Mouse (Mus musculus) neural tube, embryonic 14.5 days (tissue): Measurements from ENCODE around the gene Utp14b. TPM values are rescaled to one million over a fixed set of nuclear protein-coding genes. Genes with fewer than 3 reads are reported as not detected.
A peak's percentile ranks its signal among the peaks of the same experiment; 100 is the strongest.

Source experiments
- ATAC-seq: fragments of 200-750 bp; cut with Nextera tagmentation; 2 replicates; pipeline ENCODE4 v1.8.0; 2017; ENCODE audit warnings: low read depth, mild to moderate bottlenecking, moderate TSS enrichment, moderate library complexity
- H3K27ac ChIP-seq: fragments of 300-500 bp; sonication (generic); 2 replicates; pipeline ENCODE4 v1.5.1; 2014; ENCODE audit warnings: low read depth, mild to moderate bottlenecking, control low read depth, low read length, moderate library complexity, mixed read lengths
- H3K27me3 ChIP-seq: fragments of 300-500 bp; sonication (generic); 2 replicates; pipeline ENCODE4 v1.6.1; 2014; ENCODE audit warnings: low read length; ENCODE audit not compliant: control insufficient read depth, insufficient read depth
- H3K36me3 ChIP-seq: fragments of 300-500 bp; sonication (generic); 2 replicates; pipeline ENCODE4 v1.6.1; 2014; ENCODE audit warnings: low read length, mixed read lengths; ENCODE audit not compliant: control insufficient read depth, insufficient read depth
- H3K4me1 ChIP-seq: fragments of 300-500 bp; sonication (generic); 2 replicates; pipeline ENCODE4 v1.6.1; 2014; ENCODE audit warnings: low read length; ENCODE audit not compliant: control insufficient read depth, insufficient read depth
- H3K4me2 ChIP-seq: fragments of 300-500 bp; sonication (generic); 2 replicates; pipeline ENCODE4 v1.6.1; 2014; ENCODE audit warnings: mild to moderate bottlenecking, low read depth, low read length, control low read depth
- H3K4me3 ChIP-seq: fragments of 300-500 bp; sonication (generic); 2 replicates; pipeline ENCODE4 v1.5.1; 2014; ENCODE audit warnings: low read depth, low read length, control low read depth, mixed read lengths
- H3K9ac ChIP-seq: fragments of 300-500 bp; sonication (generic); replicated peaks from 2 replicates; pipeline ENCODE4 v1.6.1; 2014; ENCODE audit warnings: low read depth, mild to moderate bottlenecking, control low read depth, low read length, mixed read lengths
- H3K9me3 ChIP-seq: fragments of 300-500 bp; sonication (generic); 2 replicates; pipeline ENCODE4 v1.6.1; 2016; ENCODE audit warnings: low read length; ENCODE audit not compliant: control insufficient read depth
- WGBS: fragments of 180-500 bp; shearing (Covaris S2); extraction: QIAGEN DNeasy Blood & Tissue Kit; methylation state at CpG from one replicate; pipeline ENCODE4 v1.1.7; 2014; 5-methylcytosine and 5-hydroxymethylcytosine counted together
- polyA plus RNA-seq: library from polyadenylated mRNA; unstranded; fragments of >200 nt; fragmentation: Nextera tagmentation; extraction: Ambion mirVana; gene quantifications from 2 replicates; pipeline ENCODE4 v1.2.1, GENCODE M21; 2014

Gene Utp14b
- polyA plus RNA-seq, 1 experiment from 2014 or later: 5.0 TPM

- Histone ChIP-seq H3K9ac (no peak overlapping the region), H3K27me3 (no peaks in the 10 kb centered on the region), H3K36me3 (no peaks in the 10 kb centered on the region), H3K27ac (no peak overlapping the region), H3K4me1 (no peaks in the 10 kb centered on the region), H3K4me3 (no peak overlapping the region), H3K4me2 (no peak overlapping the region), H3K9me3 (no peaks in the 10 kb centered on the region)
- WGBS: 46% methylated on average over 8 of the region's 8 CpGs
- ATAC-seq: no peak
Observed at GRCm38 (mm10) chr1:78647317-78647885, 10.4 kb upstream of the Utp14b start.

- Histone ChIP-seq H3K27ac (no peak overlapping the region), H3K4me3 (no peak overlapping the region), H3K4me2 (no peak overlapping the region), H3K9me3 (no peaks in the 10 kb centered on the region), H3K4me1 (no peaks in the 10 kb centered on the region), H3K9ac (no peak overlapping the region), H3K27me3 (no peaks in the 10 kb centered on the region), H3K36me3 (no peaks in the 10 kb centered on the region)
- ATAC-seq: no peak
- 53% methylated on average over 6 of the region's 6 CpGs for WGBS
Observed at GRCm38 (mm10) chr1:78649269-78650061, 8.4 kb upstream of the Utp14b start.

GRCm38 (mm10) chr1:78656472-78656871 lies 1.4 kb upstream of the Utp14b start:
- WGBS: 27% methylated on average over 2 of the region's 2 CpGs
- Histone ChIP-seq H3K27me3 (no peaks in the 10 kb centered on the region), H3K4me2 (no peak overlapping the region), H3K4me1 (peaks cover 25% of the 10 kb centered on the region), H3K4me3 (no peak overlapping the region), H3K9ac (no peak overlapping the region), H3K9me3 (no peaks in the 10 kb centered on the region), H3K27ac (no peak overlapping the region), H3K36me3 (no peaks in the 10 kb centered on the region)
- no peak for ATAC-seq

- no peak for ATAC-seq
- H3K27ac ChIP-seq: peak overlapping the region; percentile 98
- peaks cover 25% of the 10 kb centered on the region for H3K4me1 ChIP-seq
- no peaks in the 10 kb centered on the region for H3K36me3 ChIP-seq
- H3K27me3 ChIP-seq: no peaks in the 10 kb centered on the region
- peak overlapping the region; percentile 90 for H3K4me2 ChIP-seq
- peak overlapping the region; percentile 94 for H3K9ac ChIP-seq
- H3K9me3 ChIP-seq: no peaks in the 10 kb centered on the region
- H3K4me3 ChIP-seq: peak overlapping the region; percentile 92
- 25% methylated on average over 22 of the region's 22 CpGs for WGBS
Observed at GRCm38 (mm10) chr1:78657021-78657629, 713 bp upstream of the Utp14b start.

- Histone ChIP-seq H3K27me3 (no peaks in the 10 kb centered on the region), H3K9ac (peak overlapping the region; percentile 94), H3K36me3 (no peaks in the 10 kb centered on the region), H3K4me3 (peak overlapping the region; percentile 92), H3K9me3 (no peaks in the 10 kb centered on the region), H3K27ac (peak overlapping the region; percentile 98), H3K4me1 (peaks cover 25% of the 10 kb centered on the region), H3K4me2 (peak overlapping the region; percentile 90)
- no peak for ATAC-seq
- WGBS: 2% methylated on average over 20 of the region's 20 CpGs
Observed at GRCm38 (mm10) chr1:78658441-78659269, 817 bp downstream of the Utp14b start.

- Histone ChIP-seq H3K4me1 (peaks cover 25% of the 10 kb centered on the region), H3K27ac (no peak overlapping the region), H3K9me3 (no peaks in the 10 kb centered on the region), H3K36me3 (no peaks in the 10 kb centered on the region), H3K4me2 (peak overlapping the region; percentile 90), H3K27me3 (no peaks in the 10 kb centered on the region), H3K4me3 (peak overlapping the region; percentile 92), H3K9ac (peak overlapping the region; percentile 94; the same call in 1 of the 2 replicates)
- no peak for ATAC-seq
- WGBS: 20% methylated on average over 4 of the region's 4 CpGs
Observed at GRCm38 (mm10) chr1:78659270-78659823, 1.5 kb downstream of the Utp14b start.

GRCm38 (mm10) chr1:78664326-78664725 lies 6.5 kb downstream of the Utp14b start:
- H3K4me2 ChIP-seq: no peak overlapping the region
- peaks cover 16% of the 10 kb centered on the region; the same call in 1 of the 2 replicates for H3K36me3 ChIP-seq
- no peaks in the 10 kb centered on the region for H3K9me3 ChIP-seq
- H3K4me1 ChIP-seq: peaks cover 19% of the 10 kb centered on the region
- 90% methylated on average over 4 of the region's 4 CpGs for WGBS
- no peak overlapping the region for H3K27ac ChIP-seq
- no peaks in the 10 kb centered on the region for H3K27me3 ChIP-seq
- no peak overlapping the region for H3K9ac ChIP-seq
- H3K4me3 ChIP-seq: no peak overlapping the region
- ATAC-seq: no peak

- H3K4me1 ChIP-seq: peaks cover 3% of the 10 kb centered on the region
- H3K36me3 ChIP-seq: peaks cover 16% of the 10 kb centered on the region; the same call in 1 of the 2 replicates
- H3K27ac ChIP-seq: no peak overlapping the region
- H3K9me3 ChIP-seq: no peaks in the 10 kb centered on the region
- WGBS: 97% methylated on average over 9 of the region's 9 CpGs
- no peak overlapping the region for H3K4me2 ChIP-seq
- no peak overlapping the region for H3K4me3 ChIP-seq
- no peak for ATAC-seq
- no peak overlapping the region for H3K9ac ChIP-seq
- no peaks in the 10 kb centered on the region for H3K27me3 ChIP-seq
Observed at GRCm38 (mm10) chr1:78665954-78666499, 8.2 kb downstream of the Utp14b start.
